Mouse (Mus musculus) cerebellum, adult 8-10 months (tissue): ENCODE measurements around the gene Pdik1l.
A peak's percentile ranks its signal among the peaks of the same experiment; 100 is the strongest.

Source experiments
- DNase-seq: peaks from one replicate; pipeline ENCODE4 v3.0.0; 2022

The Pdik1l gene

GRCm38 (mm10) chr4:134287575-134288025, at the start of gene Pdik1l:
Gene Pdik1l, minus strand, starts transcription at chr4:134287895.
- DNase-seq: peak; percentile 74

- DNase-seq: no peak
These were observed 42.6 kb upstream of the Pdik1l start for GRCm38 (mm10) chr4:134330281-134330680.

GRCm38 (mm10) chr4:134328832-134329231, 41.1 kb upstream of the Pdik1l start:
- DNase-seq: no peak

- no peak for DNase-seq
These were observed 40.5 kb upstream of the Pdik1l start for GRCm38 (mm10) chr4:134328151-134328550.

GRCm38 (mm10) chr4:134326859-134327530, 39.3 kb upstream of the Pdik1l start:
- DNase-seq: no peak

DNA sequence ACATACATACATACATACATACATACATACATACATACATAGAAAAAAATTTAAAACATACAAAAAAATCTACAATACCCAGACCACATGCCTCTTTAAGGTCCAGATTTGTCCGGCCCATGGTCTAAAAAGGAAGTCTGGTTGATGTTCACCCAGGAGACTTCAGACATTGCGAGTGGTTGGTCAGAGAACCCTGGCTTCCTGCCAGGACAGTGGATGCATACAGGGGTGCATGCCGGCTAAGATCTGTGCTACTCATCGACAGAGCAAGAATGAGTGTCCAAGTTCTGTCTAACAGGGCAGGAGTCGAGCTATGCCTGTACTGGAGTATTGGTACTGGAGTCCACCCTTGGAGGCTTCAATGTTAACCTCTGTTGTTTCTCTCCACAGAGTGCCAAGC, 37.0 kb upstream of the Pdik1l start:
- no peak for DNase-seq

- no peak for DNase-seq
These were observed 33.8 kb upstream of the Pdik1l start for GRCm38 (mm10) chr4:134321524-134321923.

DNA sequence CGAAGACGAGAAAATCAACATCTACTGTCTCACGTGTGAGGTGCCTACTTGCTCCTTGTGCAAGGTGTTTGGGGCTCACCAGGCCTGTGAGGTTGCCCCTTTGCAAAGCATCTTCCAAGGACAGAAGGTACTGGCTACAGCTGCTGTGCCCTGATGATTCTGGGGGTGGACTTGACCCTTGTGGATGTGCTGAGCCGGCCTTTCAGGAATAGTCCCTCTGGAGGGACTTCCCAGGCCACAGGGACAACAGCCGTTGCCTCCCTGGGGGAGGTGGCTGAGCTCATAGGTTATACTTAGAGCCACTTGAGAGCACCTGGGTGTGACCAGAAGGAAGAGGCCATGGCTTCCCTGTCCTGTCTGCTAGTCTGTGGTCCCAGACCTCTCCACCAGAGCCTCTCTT, 32.0 kb upstream of the Pdik1l start:
- DNase-seq: no peak

- DNase-seq: no peak
These were observed 31.4 kb upstream of the Pdik1l start for GRCm38 (mm10) chr4:134319074-134319473.

DNA sequence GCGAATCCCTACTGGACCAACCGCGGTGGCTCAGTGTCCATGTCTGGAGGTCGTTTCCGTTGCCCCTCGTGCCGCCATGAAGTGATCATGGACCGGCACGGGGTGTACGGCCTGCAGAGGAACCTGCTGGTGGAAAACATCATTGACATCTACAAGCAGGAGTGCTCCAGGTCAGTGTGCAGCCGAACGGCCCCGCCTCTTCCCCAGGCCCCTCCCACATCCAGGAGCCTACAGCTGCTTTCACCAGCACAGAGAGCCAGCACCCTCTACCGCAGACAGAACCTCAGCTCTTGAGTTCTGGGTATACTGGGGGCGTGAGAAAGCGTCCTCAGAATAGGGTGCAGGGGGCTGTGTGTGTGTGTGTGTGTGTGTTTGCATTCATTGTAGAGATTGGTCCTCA, 28.7 kb upstream of the Pdik1l start:
- DNase-seq: no peak

DNA sequence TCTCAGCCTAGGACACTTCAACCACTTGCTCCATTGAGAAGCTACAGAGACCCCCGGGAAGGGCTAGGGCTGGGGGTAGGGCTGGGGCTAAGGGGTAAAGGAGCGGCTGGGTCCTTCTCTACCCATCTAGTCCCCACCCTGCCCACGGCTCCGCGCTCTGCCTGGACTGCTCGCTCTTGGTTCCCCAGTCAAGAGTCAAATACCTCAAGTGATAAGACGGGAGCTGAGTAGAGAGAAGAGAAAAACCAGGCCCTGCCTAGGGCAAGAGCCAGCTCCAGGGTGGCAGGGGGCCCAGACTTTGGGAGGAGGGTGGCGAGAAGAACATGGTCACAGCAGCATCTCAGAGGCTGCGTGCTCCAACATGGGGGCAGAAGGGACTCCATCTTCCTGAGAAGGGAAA, 27.8 kb upstream of the Pdik1l start:
- DNase-seq: no peak

DNA sequence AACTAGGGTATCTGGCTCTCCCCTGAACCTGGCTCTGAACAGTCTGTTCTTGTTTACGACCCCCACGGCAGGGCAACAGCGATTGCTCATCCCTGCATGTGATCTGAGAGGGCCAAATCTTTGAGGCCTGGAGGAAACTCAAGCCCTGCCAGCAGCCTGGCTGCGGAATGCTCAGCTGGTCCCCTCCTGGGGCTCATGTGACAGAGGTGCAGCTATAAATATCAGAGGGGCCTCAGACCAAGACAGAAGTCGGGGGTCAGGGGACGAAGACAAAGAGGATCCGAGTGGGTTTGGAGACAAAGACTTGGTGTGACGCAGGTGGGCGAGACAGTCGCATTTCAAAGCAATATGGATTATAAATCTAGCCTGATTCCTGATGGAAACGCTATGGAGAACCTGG, 27.2 kb upstream of the Pdik1l start, which contains the start of gene Trim63:
Trim63 (plus strand) TSS at position 245 of the 400 bp plus-strand sequence.
- no peak for DNase-seq

- DNase-seq: no peak
These were observed 26.5 kb upstream of the Pdik1l start for GRCm38 (mm10) chr4:134314081-134314655.

DNA sequence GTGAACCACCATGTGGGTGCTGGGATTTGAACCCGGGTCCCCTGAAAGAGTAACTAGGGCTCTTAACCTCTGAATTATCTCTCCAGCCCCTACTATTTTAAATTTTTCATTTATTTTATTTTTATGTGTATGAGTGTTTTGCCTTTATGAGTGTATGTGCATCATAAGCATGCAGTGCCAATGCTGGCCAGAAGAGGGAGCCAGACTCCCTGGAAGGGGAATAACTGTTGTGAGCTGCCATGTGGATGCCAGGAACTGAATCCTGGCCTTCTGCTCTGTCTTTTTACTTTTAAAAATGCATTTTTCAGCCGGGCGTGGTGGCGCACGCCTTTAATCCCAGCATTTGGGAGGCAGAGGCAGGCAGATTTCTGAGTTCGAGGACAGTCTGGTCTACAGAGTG, 25.2 kb upstream of the Pdik1l start:
- no peak for DNase-seq

GRCm38 (mm10) chr4:134312341-134312740, 24.6 kb upstream of the Pdik1l start:
- no peak for DNase-seq

- DNase-seq: no peak
These were observed 24.1 kb upstream of the Pdik1l start for GRCm38 (mm10) chr4:134311784-134312183.

DNA sequence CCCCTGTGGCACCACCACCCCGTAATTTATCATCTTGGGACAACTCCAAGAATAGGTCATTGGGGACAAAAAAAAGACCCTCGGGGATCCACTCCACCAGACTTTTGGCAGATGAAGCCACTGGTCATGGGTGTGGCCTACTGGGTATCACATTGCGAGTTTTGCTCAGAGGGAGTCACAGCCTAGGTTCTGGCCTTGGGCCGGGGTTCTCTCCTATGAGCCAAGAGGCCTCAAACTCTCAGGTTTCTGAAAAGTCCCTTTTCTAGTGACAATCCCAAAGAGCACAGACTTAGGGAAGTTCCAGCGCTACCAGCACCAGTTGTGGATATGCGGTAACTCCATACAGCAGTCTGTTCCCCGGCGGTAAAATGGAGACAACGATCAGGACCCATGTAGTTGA, 23.0 kb upstream of the Pdik1l start:
- DNase-seq: no peak

- no peak for DNase-seq
These were observed 22.4 kb upstream of the Pdik1l start for GRCm38 (mm10) chr4:134310106-134310505.

GRCm38 (mm10) chr4:134307367-134308072, 19.8 kb upstream of the Pdik1l start:
- no peak for DNase-seq

DNA sequence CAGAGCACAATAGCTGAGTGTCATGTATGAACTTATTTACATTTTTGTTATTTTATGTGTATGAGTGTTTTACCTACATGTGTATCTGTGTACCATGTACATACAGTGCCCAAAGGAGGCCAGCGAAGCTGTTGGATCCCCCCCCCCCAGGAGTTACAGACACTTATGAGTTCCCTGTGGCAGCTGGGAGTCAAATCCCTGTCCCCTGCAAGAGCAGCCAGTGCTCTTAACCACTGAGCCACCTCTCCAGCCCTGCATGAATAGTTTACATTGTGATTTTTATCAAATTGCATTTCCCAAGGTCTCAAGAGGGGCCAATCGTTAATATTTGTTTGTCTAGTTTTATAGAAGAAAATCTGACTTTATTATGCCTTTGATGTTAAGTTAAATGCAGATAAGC, 19.3 kb upstream of the Pdik1l start:
- no peak for DNase-seq

- no peak for DNase-seq
These were observed 14.4 kb upstream of the Pdik1l start for GRCm38 (mm10) chr4:134302084-134302483.

DNA sequence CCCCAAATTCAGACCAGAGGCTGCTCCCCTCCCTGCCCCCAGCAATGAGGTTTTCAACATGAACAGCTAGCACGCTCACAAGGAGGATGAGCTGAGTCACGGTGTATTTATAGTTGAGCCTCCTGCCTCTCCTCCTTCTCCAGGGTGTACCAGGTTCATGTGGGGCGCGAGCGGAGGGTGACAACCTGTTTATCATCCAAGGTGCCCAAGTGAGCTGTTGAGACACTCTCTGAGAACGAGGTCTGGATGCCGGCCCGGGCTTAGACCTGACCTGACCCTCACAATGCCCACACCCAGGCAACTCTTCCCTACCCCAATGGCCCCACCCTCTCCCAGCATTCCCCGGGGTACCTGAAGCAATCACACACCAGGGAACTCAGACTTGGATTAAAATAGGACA, 12.6 kb upstream of the Pdik1l start:
- DNase-seq: no peak

GRCm38 (mm10) chr4:134299498-134299810, 11.8 kb upstream of the Pdik1l start:
- no peak for DNase-seq
